Mouse (Mus musculus): ENCODE data around the gene Ccdc153.

- TF ChIP-seq POLR2A (IDR thresholded peaks at IDR 0.05; ENCODE audit: control insufficient read depth, low read depth, low read length) (no peak), CTCF (IDR thresholded peaks at IDR 0.05; ENCODE audit: control insufficient read depth, insufficient read depth, insufficient replicate concordance, low read depth, low read length) (no peak)
Measured at GRCm38 (mm10) chr9:44209416-44209815, 31.1 kb upstream of the Ccdc153 start.
